Mouse (Mus musculus): ENCODE data around the gene Nacad. TPM values are rescaled to one million over a fixed set of nuclear protein-coding genes. Genes with fewer than 3 reads are reported as not detected.

Gene Nacad
- polyA plus RNA-seq, 1 experiment from 2014 or later: 3.4 TPM

Other genes with a start within 250 kb of the Nacad start
- gene Zmiz2, start 217.0 kb downstream of the Nacad start, polyA plus RNA-seq (2015; fragmentation: Nextera tagmentation; extraction: Ambion mirVana): 11.2 and 12.4 TPM in 2 replicates
- gene Ppia, start 190.6 kb downstream of the Nacad start, polyA plus RNA-seq (2015; fragmentation: Nextera tagmentation; extraction: Ambion mirVana): 5,258 and 5,388 TPM in 2 replicates
- gene H2afv, start 161.6 kb downstream of the Nacad start, polyA plus RNA-seq (2015; fragmentation: Nextera tagmentation; extraction: Ambion mirVana): 656 and 746 TPM in 2 replicates
- gene Purb, start 130.1 kb downstream of the Nacad start, polyA plus RNA-seq (2015; fragmentation: Nextera tagmentation; extraction: Ambion mirVana): 26.9 and 28.6 TPM in 2 replicates
- gene Myo1g, start 85.1 kb downstream of the Nacad start, polyA plus RNA-seq (2015; fragmentation: Nextera tagmentation; extraction: Ambion mirVana): 1.3 and 1.8 TPM in 2 replicates
- gene Ccm2, start 59.2 kb downstream of the Nacad start, polyA plus RNA-seq (2015; fragmentation: Nextera tagmentation; extraction: Ambion mirVana): 79.5 and 80.2 TPM in 2 replicates
- 33.6 and 38.5 TPM in 2 replicates for gene Tbrg4, start 20.0 kb upstream of the Nacad start, polyA plus RNA-seq (2015; fragmentation: Nextera tagmentation; extraction: Ambion mirVana)
- gene Wap, start 32.6 kb upstream of the Nacad start, polyA plus RNA-seq (2015; fragmentation: Nextera tagmentation; extraction: Ambion mirVana): not detected in 2 replicates
- gene Ramp3, start 52.5 kb upstream of the Nacad start, polyA plus RNA-seq (2015; fragmentation: Nextera tagmentation; extraction: Ambion mirVana): 6.7 and 8.0 TPM in 2 replicates
- gene Gm11983, start 231.6 kb upstream of the Nacad start, polyA plus RNA-seq (2015; fragmentation: Nextera tagmentation; extraction: Ambion mirVana): not detected in 2 replicates